Mouse (Mus musculus): ENCODE data around the gene Nek3.

DNA sequence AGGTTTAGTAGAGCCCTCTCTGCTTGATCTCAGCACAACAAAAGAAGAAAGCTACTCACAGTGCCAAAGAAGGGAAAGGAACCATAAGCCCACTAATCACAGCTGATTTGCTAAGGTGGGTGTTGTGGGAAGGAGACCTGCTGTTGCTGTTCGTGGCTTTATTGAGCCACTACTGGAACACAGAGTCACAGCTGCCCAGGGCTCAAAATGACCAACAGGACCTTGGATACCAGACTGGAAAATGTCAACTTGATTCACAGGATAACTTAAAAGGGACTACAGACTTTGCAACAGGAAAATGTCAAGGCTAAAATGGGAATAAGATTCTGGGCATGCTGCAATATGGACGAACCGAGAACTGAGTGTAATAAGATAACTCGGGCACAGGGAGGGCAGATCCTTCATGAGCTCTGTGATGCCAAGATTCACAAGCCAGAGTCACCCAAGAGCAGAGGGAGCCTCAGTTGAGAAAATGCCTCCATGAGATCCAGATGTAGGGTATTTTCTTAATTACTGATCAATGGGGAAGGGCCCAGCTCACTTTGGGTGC, 24.3 kb downstream of the Nek3 start:
- TF ChIP-seq GATA1 (IDR thresholded peaks at IDR 0.05; ENCODE audit: low read length), result no peak
- no peak for TF ChIP-seq TAL1 (IDR thresholded peaks at IDR 0.05; ENCODE audit: low read length)
